Mouse (Mus musculus) adrenal gland, adult (tissue): ENCODE results near the gene Atg4b.
"Not testable (repeated sequence)": the region's sequence is repeated elsewhere in the genome, so short reads cannot be mapped to it uniquely, and the experiment has no call there.

ENCODE experiments used
- DNase-seq, 2 experiments: peaks; one replicate each; pipeline ENCODE4 v3.0.0; 2022 to 2023; ENCODE audit warnings: low spot score in 1 of 2; ENCODE audit not compliant: inconsistent age in 2 of 2

The Atg4b gene

GRCm38 (mm10) chr1:93755618-93756017 lies 4.3 kb downstream of the Atg4b start:
- no peak for DNase-seq

- DNase-seq: no peak
Observed at GRCm38 (mm10) chr1:93756154-93756553, 4.9 kb downstream of the Atg4b start.

GRCm38 (mm10) chr1:93760076-93760475 lies 8.8 kb downstream of the Atg4b start:
- no peak for DNase-seq

GRCm38 (mm10) chr1:93763531-93763930 lies 12.2 kb downstream of the Atg4b start:
- DNase-seq: not testable (repeated sequence)

GRCm38 (mm10) chr1:93764871-93765591 lies 13.7 kb downstream of the Atg4b start:
- DNase-seq: no peak

- no peak for DNase-seq
Observed at GRCm38 (mm10) chr1:93767600-93767999, 16.3 kb downstream of the Atg4b start.

- DNase-seq: no peak
Observed at GRCm38 (mm10) chr1:93769901-93770300, 18.6 kb downstream of the Atg4b start.

- DNase-seq: peak; percentile 54 to 70
Observed at GRCm38 (mm10) chr1:93776686-93777085, 25.4 kb downstream of the Atg4b start.

GRCm38 (mm10) chr1:93786912-93787311 lies 35.6 kb downstream of the Atg4b start:
- DNase-seq: no peak

GRCm38 (mm10) chr1:93794526-93794925 lies 43.2 kb downstream of the Atg4b start:
- DNase-seq: peak; percentile 69 to 76

- DNase-seq: peak; percentile 68 to 81
Observed at GRCm38 (mm10) chr1:93795886-93796285, 44.6 kb downstream of the Atg4b start.

GRCm38 (mm10) chr1:93800670-93801503 lies 49.6 kb downstream of the Atg4b start:
- no peak for DNase-seq

GRCm38 (mm10) chr1:93801741-93802238 lies 50.5 kb downstream of the Atg4b start, which contains the start of gene Dtymk:
Gene Dtymk, minus strand, starts transcription at chr1:93801934.
- DNase-seq: peak; percentile 95 to 97

- peak in 1 of 2 experiments; percentile 49 for DNase-seq
Observed at GRCm38 (mm10) chr1:93802771-93803170, 51.5 kb downstream of the Atg4b start.

GRCm38 (mm10) chr1:93803556-93804507 lies 52.5 kb downstream of the Atg4b start, which contains the start of gene Ing5:
Gene Ing5, plus strand, starts transcription at chr1:93803965.
- DNase-seq: peak; percentile 99 to 100

- no peak for DNase-seq
Observed at GRCm38 (mm10) chr1:93804818-93805217, 53.5 kb downstream of the Atg4b start.

- no peak for DNase-seq
Observed at GRCm38 (mm10) chr1:93805221-93805951, 54.1 kb downstream of the Atg4b start.

- no peak for DNase-seq
Observed at GRCm38 (mm10) chr1:93808871-93809270, 57.6 kb downstream of the Atg4b start.

GRCm38 (mm10) chr1:93810011-93810410 lies 58.7 kb downstream of the Atg4b start:
- no peak for DNase-seq

- no peak for DNase-seq
Observed at GRCm38 (mm10) chr1:93811495-93812039, 60.3 kb downstream of the Atg4b start.
